Mouse (Mus musculus) lung, postnatal 0 days (tissue): ENCODE measurements around the gene Ift22. TPM values are rescaled to one million over a fixed set of nuclear protein-coding genes. Genes with fewer than 3 reads are reported as not detected.

Experiments
- ATAC-seq: fragments of 200-750 bp; cut with Nextera tagmentation; 2 replicates; pipeline ENCODE4 v1.8.0; 2017; ENCODE audit warnings: moderate library complexity
- DNase-seq: peaks from one replicate; pipeline ENCODE4 v3.0.0-alpha.2; 2016; ENCODE audit warnings: low spot score
- H3K27ac ChIP-seq: fragments of 300-500 bp; sonication (generic); 2 replicates; pipeline ENCODE4 v1.5.1; 2014; ENCODE audit warnings: antibody characterized with exemption, mild to moderate bottlenecking, low read length, mixed read lengths
- H3K27me3 ChIP-seq: fragments of 300-500 bp; sonication (generic); replicated peaks from 2 replicates; pipeline ENCODE4 v1.6.1; 2014; ENCODE audit warnings: low read length, mixed read lengths; ENCODE audit not compliant: insufficient read depth
- H3K36me3 ChIP-seq: fragments of 300-500 bp; sonication (generic); 2 replicates; pipeline ENCODE4 v1.6.1; 2014; ENCODE audit warnings: low read length, mixed read lengths; ENCODE audit not compliant: insufficient read depth
- H3K4me1 ChIP-seq: fragments of 300-500 bp; sonication (generic); 2 replicates; pipeline ENCODE4 v1.6.1; 2014; ENCODE audit warnings: antibody characterized with exemption, low read depth, low read length, mixed read lengths; ENCODE audit not compliant: insufficient read depth
- H3K4me2 ChIP-seq: fragments of 300-500 bp; sonication (generic); replicated peaks from 2 replicates; pipeline ENCODE4 v1.6.1; 2014; ENCODE audit warnings: low read depth, mild to moderate bottlenecking, low read length, moderate library complexity, mixed read lengths
- H3K4me3 ChIP-seq: fragments of 300-500 bp; sonication (generic); 2 replicates; pipeline ENCODE4 v1.5.1; 2014; ENCODE audit warnings: low read depth, low read length
- H3K9ac ChIP-seq: fragments of 300-500 bp; sonication (generic); replicated peaks from 2 replicates; pipeline ENCODE4 v1.6.1; 2014; ENCODE audit warnings: low read depth, mild to moderate bottlenecking
- H3K9me3 ChIP-seq: fragments of 300-500 bp; sonication (generic); 2 replicates; pipeline ENCODE4 v1.6.1; 2016; ENCODE audit warnings: low read length, mixed read lengths
- CTCF ChIP-seq: IDR thresholded peaks from 2 replicates; pipeline ENCODE4 v1.5.1; 2016; ENCODE audit warnings: antibody characterized with exemption, mild to moderate bottlenecking
- EP300 ChIP-seq: IDR thresholded peaks from 2 replicates; pipeline ENCODE4 v1.6.1; 2016; ENCODE audit warnings: antibody characterized with exemption, mild to moderate bottlenecking, control low read depth
- WGBS: fragments of 180-500 bp; shearing (Covaris S2); extraction: QIAGEN DNeasy Blood & Tissue Kit; methylation state at CpG from one replicate; pipeline ENCODE4 v1.1.7; 2014; 5-methylcytosine and 5-hydroxymethylcytosine counted together
- polyA plus RNA-seq: library from polyadenylated mRNA; unstranded; fragments of >200 nt; fragmentation: Nextera tagmentation; extraction: Ambion mirVana; gene quantifications from 2 replicates; pipeline ENCODE4 v1.2.1, GENCODE M21; 2015

Gene Ift22
- polyA plus RNA-seq, 1 experiment from 2014 or later, result 41.9 TPM

GRCm38 (mm10) chr5:136895529-136895963 is 12.4 kb upstream of the Ift22 start:
- no peak overlapping the region for H3K9ac ChIP-seq
- WGBS, result 45% methylated on average over 10 of the region's 10 CpGs
- DNase-seq (no peak), ATAC-seq (no peak)
- no peaks in the 10 kb centered on the region for H3K9me3 ChIP-seq
- no peaks in the 10 kb centered on the region for H3K36me3 ChIP-seq
- no peak overlapping the region for H3K4me2 ChIP-seq
- TF ChIP-seq EP300 (no peak), CTCF (peak; percentile 36; the same call in 1 of the 2 replicates)
- H3K4me3 ChIP-seq, result no peak overlapping the region
- H3K27me3 ChIP-seq, result no peaks in the 10 kb centered on the region
- H3K4me1 ChIP-seq, result no peaks in the 10 kb centered on the region
- H3K27ac ChIP-seq, result no peak overlapping the region

DNA sequence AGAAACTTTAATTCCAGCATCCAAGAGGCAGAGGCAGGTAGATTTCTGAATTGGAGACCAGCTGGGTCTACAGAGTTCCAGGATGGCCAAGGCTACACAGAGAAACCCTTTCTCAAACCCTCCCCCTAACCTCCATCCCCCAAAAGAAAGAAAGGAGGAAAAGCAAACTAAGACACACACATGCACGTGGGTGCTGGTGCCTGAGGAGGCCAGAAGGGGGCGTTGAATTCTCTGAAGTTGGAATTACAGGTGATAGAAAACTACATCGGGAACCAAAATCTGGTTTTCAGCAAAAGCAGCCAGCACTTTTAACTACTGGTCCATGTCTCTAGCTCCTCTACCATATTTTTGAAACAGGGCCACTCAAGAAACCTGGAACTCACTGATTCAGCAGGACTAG is 3.3 kb upstream of the Ift22 start:
- H3K27me3 ChIP-seq, result no peaks in the 10 kb centered on the region
- H3K36me3 ChIP-seq, result no peaks in the 10 kb centered on the region
- H3K9me3 ChIP-seq, result no peaks in the 10 kb centered on the region
- ATAC-seq, result no peak
- 0 out of 2 replicates have a peak, but pooled peaks cover 7% of the 10 kb centered on the region for H3K4me1 ChIP-seq
- H3K4me3 ChIP-seq, result no peak overlapping the region
- TF ChIP-seq EP300, result no peak
- no peak for TF ChIP-seq CTCF
- no peak overlapping the region for H3K4me2 ChIP-seq
- no peak for DNase-seq
- WGBS, result 43% methylated on average over 3 of the region's 3 CpGs
- H3K9ac ChIP-seq, result no peak overlapping the region
- H3K27ac ChIP-seq, result no peak overlapping the region

DNA sequence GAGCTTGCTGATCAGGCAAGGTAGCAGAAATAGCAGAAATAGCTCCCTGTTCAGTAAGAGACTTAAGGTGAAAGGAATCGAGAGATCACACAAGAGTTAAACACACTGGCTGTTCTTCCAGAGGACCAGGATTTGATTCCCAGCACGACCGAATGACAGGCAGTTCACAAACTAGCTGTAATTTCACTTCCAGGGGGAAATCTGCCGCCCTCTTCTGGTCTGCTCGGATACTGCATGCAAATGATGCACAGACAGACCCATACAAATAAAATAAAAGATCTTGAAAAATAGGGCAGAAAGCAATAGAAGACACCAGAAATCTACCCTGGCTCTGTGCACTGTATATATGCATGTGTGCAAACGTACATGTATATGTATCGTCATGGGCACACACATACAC is 2.3 kb upstream of the Ift22 start:
- no peak for TF ChIP-seq EP300
- TF ChIP-seq CTCF, result peak; percentile 54
- WGBS, result 47% methylated on average over 7 of the region's 7 CpGs

GRCm38 (mm10) chr5:136907587-136907986 is 363 bp upstream of the Ift22 start:
- H3K4me2 ChIP-seq, result peak overlapping the region; percentile 75
- no peak for DNase-seq
- no peak for ATAC-seq
- peak overlapping the region; percentile 66 for H3K4me3 ChIP-seq
- H3K4me1 ChIP-seq, result 0 out of 2 replicates have a peak, but pooled peaks cover 7% of the 10 kb centered on the region
- peaks cover 7% of the 10 kb centered on the region; the same call in 1 of the 2 replicates for H3K36me3 ChIP-seq
- H3K27me3 ChIP-seq, result no peaks in the 10 kb centered on the region
- H3K9ac ChIP-seq, result no peak overlapping the region
- H3K27ac ChIP-seq, result no peak overlapping the region
- no peaks in the 10 kb centered on the region for H3K9me3 ChIP-seq
- no peak for TF ChIP-seq CTCF
- no peak for TF ChIP-seq EP300
- WGBS, result 34% methylated on average over 9 of the region's 9 CpGs

More for the DNA sequence above, 2.3 kb upstream of the Ift22 start:
- no peak for ATAC-seq
- H3K36me3 ChIP-seq, result no peaks in the 10 kb centered on the region
- no peak for DNase-seq
- H3K4me2 ChIP-seq, result no peak overlapping the region
- H3K27ac ChIP-seq, result no peak overlapping the region
- H3K9me3 ChIP-seq, result no peaks in the 10 kb centered on the region
- no peaks in the 10 kb centered on the region for H3K27me3 ChIP-seq
- H3K9ac ChIP-seq, result no peak overlapping the region
- H3K4me1 ChIP-seq, result 0 out of 2 replicates have a peak, but pooled peaks cover 7% of the 10 kb centered on the region
- no peak overlapping the region for H3K4me3 ChIP-seq

GRCm38 (mm10) chr5:136914183-136914582 is 6.2 kb downstream of the Ift22 start:
- no peak overlapping the region for H3K4me2 ChIP-seq
- ATAC-seq (no peak), DNase-seq (no peak)
- H3K27ac ChIP-seq, result no peak overlapping the region
- no peak overlapping the region for H3K4me3 ChIP-seq
- H3K9me3 ChIP-seq, result no peaks in the 10 kb centered on the region
- H3K27me3 ChIP-seq, result no peaks in the 10 kb centered on the region
- no peaks in the 10 kb centered on the region for H3K4me1 ChIP-seq
- 74% methylated on average over 3 of the region's 3 CpGs for WGBS
- no peak overlapping the region for H3K9ac ChIP-seq
- no peak for TF ChIP-seq EP300
- TF ChIP-seq CTCF, result no peak
- peaks cover 8% of the 10 kb centered on the region; the same call in 1 of the 2 replicates for H3K36me3 ChIP-seq

- Histone ChIP-seq H3K4me1 (no peaks in the 10 kb centered on the region), H3K36me3 (no peaks in the 10 kb centered on the region), H3K9me3 (no peaks in the 10 kb centered on the region), H3K4me3 (no peak overlapping the region), H3K27me3 (no peaks in the 10 kb centered on the region), H3K4me2 (no peak overlapping the region), H3K9ac (no peak overlapping the region), H3K27ac (no peak overlapping the region)
- TF ChIP-seq EP300, result no peak
- no peak for TF ChIP-seq CTCF
- DNase-seq, result no peak
- WGBS, result 97% methylated on average over 8 of the region's 8 CpGs
- no peak for ATAC-seq
Measured at GRCm38 (mm10) chr5:136917613-136918242, 9.8 kb downstream of the Ift22 start.
